Mouse (Mus musculus): ENCODE data around the gene Tnfsf15. TPM values are rescaled to one million over a fixed set of nuclear protein-coding genes. Genes with fewer than 3 reads are reported as not detected.
A peak's percentile ranks its signal among the peaks of the same experiment; 100 is the strongest.

Gene Tnfsf15
- polyA plus RNA-seq, 1 experiment = 0.03 TPM

GRCm38 (mm10) chr4:63740761-63741160 is 4.2 kb downstream of the Tnfsf15 start:
- TF ChIP-seq CTCF (IDR thresholded peaks at IDR 0.05; ENCODE audit: borderline replicate concordance, extremely low read depth, insufficient read depth, insufficient read length) (no peak), POLR2A (IDR thresholded peaks at IDR 0.05; ENCODE audit: borderline replicate concordance, extremely low read depth, insufficient read depth, insufficient read length, poor library complexity, severe bottlenecking) (no peak)
- DNase-seq (ENCODE audit: low read depth) = no peak

- no peak for DNase-seq (ENCODE audit: low read depth)
- no peak for TF ChIP-seq POLR2A (IDR thresholded peaks at IDR 0.05; ENCODE audit: borderline replicate concordance, extremely low read depth, insufficient read depth, insufficient read length, poor library complexity, severe bottlenecking)
- no peak for TF ChIP-seq CTCF (IDR thresholded peaks at IDR 0.05; ENCODE audit: borderline replicate concordance, extremely low read depth, insufficient read depth, insufficient read length)
These were observed 4.9 kb downstream of the Tnfsf15 start for GRCm38 (mm10) chr4:63740001-63740400.

- DNase-seq (ENCODE audit: low read depth) = peak; percentile 38
- TF ChIP-seq POLR2A (IDR thresholded peaks at IDR 0.05; ENCODE audit: borderline replicate concordance, extremely low read depth, insufficient read depth, insufficient read length, poor library complexity, severe bottlenecking) (no peak), CTCF (IDR thresholded peaks at IDR 0.05; ENCODE audit: borderline replicate concordance, extremely low read depth, insufficient read depth, insufficient read length) (no peak)
These were observed 5.4 kb downstream of the Tnfsf15 start for GRCm38 (mm10) chr4:63739524-63739923.

GRCm38 (mm10) chr4:63738364-63738997 is 6.4 kb downstream of the Tnfsf15 start:
- TF ChIP-seq CTCF (IDR thresholded peaks at IDR 0.05; ENCODE audit: borderline replicate concordance, extremely low read depth, insufficient read depth, insufficient read length) = no peak
- TF ChIP-seq POLR2A (IDR thresholded peaks at IDR 0.05; ENCODE audit: borderline replicate concordance, extremely low read depth, insufficient read depth, insufficient read length, poor library complexity, severe bottlenecking) = no peak
- no peak for DNase-seq (ENCODE audit: low read depth)

GRCm38 (mm10) chr4:63731299-63731698 is 13.6 kb downstream of the Tnfsf15 start:
- TF ChIP-seq CTCF (IDR thresholded peaks at IDR 0.05; ENCODE audit: borderline replicate concordance, extremely low read depth, insufficient read depth, insufficient read length) (no peak), POLR2A (IDR thresholded peaks at IDR 0.05; ENCODE audit: borderline replicate concordance, extremely low read depth, insufficient read depth, insufficient read length, poor library complexity, severe bottlenecking) (no peak)
- no peak for DNase-seq (ENCODE audit: low read depth)

GRCm38 (mm10) chr4:63726727-63727126 is 18.2 kb downstream of the Tnfsf15 start:
- no peak for TF ChIP-seq CTCF (IDR thresholded peaks at IDR 0.05; ENCODE audit: borderline replicate concordance, extremely low read depth, insufficient read depth, insufficient read length)
- no peak for TF ChIP-seq POLR2A (IDR thresholded peaks at IDR 0.05; ENCODE audit: borderline replicate concordance, extremely low read depth, insufficient read depth, insufficient read length, poor library complexity, severe bottlenecking)
- DNase-seq (ENCODE audit: low read depth) = peak; percentile 69

- no peak for TF ChIP-seq CTCF (IDR thresholded peaks at IDR 0.05; ENCODE audit: borderline replicate concordance, extremely low read depth, insufficient read depth, insufficient read length)
- no peak for TF ChIP-seq POLR2A (IDR thresholded peaks at IDR 0.05; ENCODE audit: borderline replicate concordance, extremely low read depth, insufficient read depth, insufficient read length, poor library complexity, severe bottlenecking)
- DNase-seq (ENCODE audit: low read depth) = peak; percentile 49
These were observed 18.9 kb downstream of the Tnfsf15 start for GRCm38 (mm10) chr4:63725981-63726380.

- TF ChIP-seq POLR2A (IDR thresholded peaks at IDR 0.05; ENCODE audit: borderline replicate concordance, extremely low read depth, insufficient read depth, insufficient read length, poor library complexity, severe bottlenecking) (no peak), CTCF (IDR thresholded peaks at IDR 0.05; ENCODE audit: borderline replicate concordance, extremely low read depth, insufficient read depth, insufficient read length) (no peak)
- DNase-seq (ENCODE audit: low read depth) = peak; percentile 49
These were observed 26.8 kb downstream of the Tnfsf15 start for GRCm38 (mm10) chr4:63717922-63718643.

GRCm38 (mm10) chr4:63711886-63712285 is 33.0 kb downstream of the Tnfsf15 start:
- TF ChIP-seq CTCF (IDR thresholded peaks at IDR 0.05; ENCODE audit: borderline replicate concordance, extremely low read depth, insufficient read depth, insufficient read length) (no peak), POLR2A (IDR thresholded peaks at IDR 0.05; ENCODE audit: borderline replicate concordance, extremely low read depth, insufficient read depth, insufficient read length, poor library complexity, severe bottlenecking) (no peak)
- DNase-seq (ENCODE audit: low read depth) = no peak

- no peak for DNase-seq (ENCODE audit: low read depth)
- TF ChIP-seq POLR2A (IDR thresholded peaks at IDR 0.05; ENCODE audit: borderline replicate concordance, extremely low read depth, insufficient read depth, insufficient read length, poor library complexity, severe bottlenecking) (no peak), CTCF (IDR thresholded peaks at IDR 0.05; ENCODE audit: borderline replicate concordance, extremely low read depth, insufficient read depth, insufficient read length) (no peak)
These were observed 34.3 kb downstream of the Tnfsf15 start for GRCm38 (mm10) chr4:63710431-63711220.

GRCm38 (mm10) chr4:63706279-63706971 is 38.5 kb downstream of the Tnfsf15 start:
- TF ChIP-seq POLR2A (IDR thresholded peaks at IDR 0.05; ENCODE audit: borderline replicate concordance, extremely low read depth, insufficient read depth, insufficient read length, poor library complexity, severe bottlenecking) = no peak
- no peak for TF ChIP-seq CTCF (IDR thresholded peaks at IDR 0.05; ENCODE audit: borderline replicate concordance, extremely low read depth, insufficient read depth, insufficient read length)

More at GRCm38 (mm10) chr4:63706279-63706971, 38.5 kb downstream of the Tnfsf15 start:
- DNase-seq (ENCODE audit: low read depth) = peak; percentile 53

Data from brain, embryonic 14.5 days (tissue).